Mouse (Mus musculus): Measurements from ENCODE around the gene Trnp1. TPM values are rescaled to one million over a fixed set of nuclear protein-coding genes. Genes with fewer than 3 reads are reported as not detected.
"Not testable (repeated sequence)": the region's sequence is repeated elsewhere in the genome, so short reads cannot be mapped to it uniquely, and the experiment has no call there.

The Trnp1 gene
- total RNA-seq (2021): 1 to 10 TPM; 1.1 to 1.7 TPM
- long read RNA-seq, experiment 1, partial matches to known transcripts: 1 of 3 reads
- long read RNA-seq, experiment 1, other reads (novel, unspliced or antisense): 0 of 3 reads
- long read RNA-seq, experiment 2, partial matches to known transcripts: 0 of 1 reads
- long read RNA-seq, experiment 2, other reads (novel, unspliced or antisense): 0 of 1 reads

GRCm38 (mm10) chr4:133498160-133498724 is at the start of gene Trnp1:
Gene Trnp1 (minus strand): TSS chr4:133498550.
- DNase-seq: peak; percentile 61
- intact Hi-C loops (cut with DNase I; ENCODE audit: low total_unique reads): no loop called here

- intact Hi-C loops (cut with DNase I; ENCODE audit: low total_unique reads): no loop called here
- DNase-seq: peak; percentile 96
Observed at GRCm38 (mm10) chr4:133545272-133546231, 47.2 kb upstream of the Trnp1 start, which contains the start of gene Nudc. Gene Nudc (minus strand): TSS chr4:133545996.

GRCm38 (mm10) chr4:133536652-133537051 is 38.3 kb upstream of the Trnp1 start:
- DNase-seq: no peak
- intact Hi-C loops (cut with DNase I; ENCODE audit: low total_unique reads): no loop called here

GRCm38 (mm10) chr4:133536081-133536480 is 37.7 kb upstream of the Trnp1 start:
- intact Hi-C loops (cut with DNase I; ENCODE audit: low total_unique reads): no loop called here
- DNase-seq: no peak

GRCm38 (mm10) chr4:133532777-133533176 is 34.4 kb upstream of the Trnp1 start:
- intact Hi-C loops (cut with DNase I; ENCODE audit: low total_unique reads): no loop called here
- DNase-seq: no peak

GRCm38 (mm10) chr4:133527788-133528187 is 29.4 kb upstream of the Trnp1 start:
- DNase-seq: no peak
- intact Hi-C loops (cut with DNase I; ENCODE audit: low total_unique reads): no loop called here

- intact Hi-C loops (cut with DNase I; ENCODE audit: low total_unique reads): no loop called here
- DNase-seq: no peak
Observed at GRCm38 (mm10) chr4:133521502-133521901, 23.2 kb upstream of the Trnp1 start.

GRCm38 (mm10) chr4:133519369-133519665 is 21.0 kb upstream of the Trnp1 start:
- intact Hi-C loops (cut with DNase I; ENCODE audit: low total_unique reads): no loop called here

GRCm38 (mm10) chr4:133518601-133519368 is 20.4 kb upstream of the Trnp1 start, which contains the start of gene Kdf1:
Gene Kdf1 (plus strand): TSS chr4:133518963.
- intact Hi-C loops (cut with DNase I; ENCODE audit: low total_unique reads): no loop called here
- no peak for DNase-seq

More at GRCm38 (mm10) chr4:133519369-133519665, 21.0 kb upstream of the Trnp1 start:
- no peak for DNase-seq

GRCm38 (mm10) chr4:133512972-133513371 is 14.6 kb upstream of the Trnp1 start:
- intact Hi-C loops (cut with DNase I; ENCODE audit: low total_unique reads): loop anchor here (5.0 kb wide), 1 partner anchor 36 kb away; no protein-coding TSS in a partner anchor
- peak; percentile 57 for DNase-seq

- not testable (repeated sequence) for DNase-seq
- intact Hi-C loops (cut with DNase I; ENCODE audit: low total_unique reads): loop anchor here (5.0 kb wide), 1 partner anchor 35 kb away; no protein-coding TSS in a partner anchor
Observed at GRCm38 (mm10) chr4:133512511-133512910, 14.2 kb upstream of the Trnp1 start.

- intact Hi-C loops (cut with DNase I; ENCODE audit: low total_unique reads): loop anchor here (5.0 kb wide), 1 partner anchor 34 kb away; no protein-coding TSS in a partner anchor
- DNase-seq: no peak
Observed at GRCm38 (mm10) chr4:133511050-133511449, 12.7 kb upstream of the Trnp1 start.

GRCm38 (mm10) chr4:133508990-133509389 is 10.6 kb upstream of the Trnp1 start:
- no peak for DNase-seq
- intact Hi-C loops (cut with DNase I; ENCODE audit: low total_unique reads): no loop called here

GRCm38 (mm10) chr4:133506573-133506972 is 8.2 kb upstream of the Trnp1 start:
- intact Hi-C loops (cut with DNase I; ENCODE audit: low total_unique reads): no loop called here
- no peak for DNase-seq

- intact Hi-C loops (cut with DNase I; ENCODE audit: low total_unique reads): no loop called here
- no peak for DNase-seq
Observed at GRCm38 (mm10) chr4:133504755-133505485, 6.6 kb upstream of the Trnp1 start.

GRCm38 (mm10) chr4:133504300-133504699 is 6.0 kb upstream of the Trnp1 start:
- DNase-seq: no peak
- intact Hi-C loops (cut with DNase I; ENCODE audit: low total_unique reads): no loop called here

- intact Hi-C loops (cut with DNase I; ENCODE audit: low total_unique reads): no loop called here
- no peak for DNase-seq
Observed at GRCm38 (mm10) chr4:133501514-133501913, 3.2 kb upstream of the Trnp1 start.

- intact Hi-C loops (cut with DNase I; ENCODE audit: low total_unique reads): loop anchor here (2.0 kb wide), 1 partner anchor 21 kb away; no protein-coding TSS in a partner anchor
- DNase-seq: no peak
Observed at GRCm38 (mm10) chr4:133497461-133498159, 740 bp downstream of the Trnp1 start.
